Mouse (Mus musculus): ENCODE results near the gene Naa38. TPM values are rescaled to one million over a fixed set of nuclear protein-coding genes. Genes with fewer than 3 reads are reported as not detected.

Gene Naa38
- total RNA-seq, 2 experiments from 2014 or later: 97.9 to 108 TPM

DNA sequence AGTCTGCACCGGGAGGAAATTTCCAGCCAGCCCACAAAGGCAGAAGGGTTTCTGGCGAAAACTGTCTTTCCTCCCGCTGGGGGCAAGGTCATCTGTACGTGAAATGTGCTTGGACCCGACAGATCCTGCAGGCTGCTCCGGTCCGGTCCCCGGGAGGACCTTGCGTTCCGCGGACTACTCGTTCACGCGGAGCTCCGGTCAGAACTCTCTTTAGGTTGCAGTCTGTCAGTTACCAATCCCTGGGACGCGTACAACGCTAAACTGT is 14.7 kb downstream of the Naa38 start:
- intact Hi-C loops (cut with DNase I): loop anchor here (1.0 to 10.0 kb wide), 2 partner anchors 8 to 315 kb away; partner anchors contain the start of gene Per1
- no peak for DNase-seq (ENCODE audit: low spot score in 2 of 2)

DNA sequence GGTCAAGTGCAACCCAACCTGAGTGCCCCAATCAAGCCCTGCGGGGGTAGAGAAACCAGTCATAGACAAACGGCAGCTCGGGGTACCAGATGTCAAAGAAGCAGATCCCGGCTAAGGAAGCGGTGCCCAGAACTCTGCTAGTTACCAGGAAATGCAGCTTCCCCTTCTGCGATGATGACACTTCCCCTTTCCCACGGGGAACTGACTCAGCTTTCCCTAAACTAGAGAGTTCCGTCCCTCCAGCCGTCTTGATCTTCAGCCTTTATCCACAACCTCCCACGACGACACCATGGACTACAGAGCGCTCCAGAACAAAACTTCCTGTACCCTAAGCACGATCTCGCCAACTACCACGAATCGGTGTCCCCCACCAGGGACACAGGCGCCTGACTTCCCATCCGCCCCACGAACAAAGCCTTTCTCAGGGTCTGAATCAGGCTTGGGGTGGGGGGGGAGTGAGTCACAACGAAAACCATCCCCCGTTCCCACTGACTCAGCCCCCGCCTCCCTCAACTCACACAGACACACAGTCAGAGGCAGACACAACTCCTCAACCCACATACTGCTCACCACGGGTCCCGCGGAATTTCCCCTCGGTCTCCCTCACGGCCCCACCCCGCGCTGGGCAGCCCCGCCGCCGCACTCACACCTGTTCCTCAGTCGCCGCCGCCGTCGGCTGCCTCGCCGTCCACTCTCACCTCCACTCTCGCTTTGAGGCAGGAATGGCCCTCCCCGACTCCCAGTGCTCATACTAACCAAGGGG is 15.2 kb downstream of the Naa38 start:
- peak in 1 of 2 experiments; percentile 65 for DNase-seq (ENCODE audit: low spot score in 2 of 2)
- intact Hi-C loops (cut with DNase I): loop anchor here (1.0 to 10.0 kb wide), 2 partner anchors 8 to 316 kb away; partner anchors contain the start of gene Per1

DNA sequence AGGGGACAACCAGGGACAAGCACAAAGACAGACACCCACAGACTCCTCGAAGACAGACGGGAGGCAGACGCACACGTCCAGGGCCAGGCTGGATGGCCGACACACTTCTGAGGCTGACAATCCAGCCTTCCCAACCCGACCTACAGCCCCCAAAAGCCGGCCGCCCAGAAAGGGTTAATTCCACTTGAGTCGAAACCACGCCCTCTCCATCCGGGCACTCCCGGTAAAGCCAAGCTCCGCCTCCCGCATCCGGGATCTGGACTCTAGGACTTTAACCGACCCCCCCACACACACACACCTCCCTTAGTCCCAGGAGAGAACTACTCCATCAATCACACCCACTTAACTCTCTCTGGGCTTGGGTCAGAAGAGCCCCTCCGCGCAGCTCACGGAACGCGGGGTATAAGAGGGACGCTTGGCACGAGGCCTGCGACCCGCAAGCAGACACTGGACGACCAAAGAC is 15.8 kb downstream of the Naa38 start:
- DNase-seq (ENCODE audit: low spot score in 2 of 2): peak; percentile 89 to 90
- intact Hi-C loops (cut with DNase I): loop anchor here (10.0 kb wide), 1 partner anchor 316 kb away; the partner anchor contains the start of gene Per1

DNA sequence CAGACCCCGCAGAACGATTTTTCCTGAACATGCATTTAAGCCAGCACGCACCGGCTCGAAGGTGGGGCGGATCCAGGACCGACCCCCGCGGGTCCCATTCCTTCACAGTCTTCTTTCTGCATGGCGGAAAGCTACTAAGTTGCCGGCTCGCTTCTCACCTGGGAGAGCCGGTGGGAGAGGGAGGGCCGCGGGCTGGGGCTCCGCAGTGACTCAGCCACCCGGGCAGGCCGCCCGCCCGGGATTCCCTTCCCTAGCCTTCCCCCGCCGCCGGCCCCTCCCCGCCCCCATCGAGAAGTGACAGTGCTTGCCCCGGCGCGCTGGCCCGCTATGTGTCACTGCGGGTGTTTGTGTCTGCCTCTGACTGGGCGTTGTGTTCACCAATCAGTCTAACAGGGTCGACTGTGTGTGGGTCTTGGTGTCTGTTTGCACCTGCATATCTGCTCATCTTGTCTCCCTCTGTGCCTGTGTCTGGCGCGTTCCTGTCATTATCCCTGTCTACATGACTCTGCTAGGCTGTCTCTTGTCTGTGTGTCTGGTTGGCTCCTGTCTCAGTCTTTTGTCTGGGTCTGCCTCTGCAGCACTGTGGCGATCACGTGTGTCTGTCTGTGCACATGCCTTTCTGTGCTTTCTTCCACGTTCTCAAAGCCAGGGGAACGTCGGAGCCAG is 16.4 kb downstream of the Naa38 start:
- DNase-seq (ENCODE audit: low spot score in 2 of 2): peak; percentile 61 to 70
- intact Hi-C loops (cut with DNase I): loop anchor here (10.0 kb wide), 1 partner anchor 317 kb away; the partner anchor contains the start of gene Per1

DNA sequence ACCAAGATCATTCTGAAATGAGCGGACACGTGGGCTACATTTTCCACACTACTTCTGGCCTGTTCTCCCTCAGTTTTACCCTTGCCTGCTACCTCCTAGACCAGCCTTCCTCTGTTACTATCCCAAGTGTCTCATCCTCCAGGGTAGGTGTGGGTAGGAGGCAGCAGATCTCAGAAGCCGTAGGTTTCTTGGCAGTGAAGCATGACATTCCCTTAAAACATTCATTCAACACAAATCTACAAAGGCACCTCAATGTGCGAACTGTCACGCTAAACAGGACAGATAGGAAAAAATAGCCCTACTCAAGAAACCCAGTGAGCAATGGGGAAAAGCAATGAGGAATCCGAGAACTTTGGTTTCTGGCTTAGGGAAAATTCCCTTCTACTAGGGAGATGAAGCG is 17.3 kb downstream of the Naa38 start:
- no peak for DNase-seq (ENCODE audit: low spot score in 2 of 2)
- intact Hi-C loops (cut with DNase I): loop anchor here (10.0 kb wide), 1 partner anchor 318 kb away; the partner anchor contains the start of gene Per1

DNA sequence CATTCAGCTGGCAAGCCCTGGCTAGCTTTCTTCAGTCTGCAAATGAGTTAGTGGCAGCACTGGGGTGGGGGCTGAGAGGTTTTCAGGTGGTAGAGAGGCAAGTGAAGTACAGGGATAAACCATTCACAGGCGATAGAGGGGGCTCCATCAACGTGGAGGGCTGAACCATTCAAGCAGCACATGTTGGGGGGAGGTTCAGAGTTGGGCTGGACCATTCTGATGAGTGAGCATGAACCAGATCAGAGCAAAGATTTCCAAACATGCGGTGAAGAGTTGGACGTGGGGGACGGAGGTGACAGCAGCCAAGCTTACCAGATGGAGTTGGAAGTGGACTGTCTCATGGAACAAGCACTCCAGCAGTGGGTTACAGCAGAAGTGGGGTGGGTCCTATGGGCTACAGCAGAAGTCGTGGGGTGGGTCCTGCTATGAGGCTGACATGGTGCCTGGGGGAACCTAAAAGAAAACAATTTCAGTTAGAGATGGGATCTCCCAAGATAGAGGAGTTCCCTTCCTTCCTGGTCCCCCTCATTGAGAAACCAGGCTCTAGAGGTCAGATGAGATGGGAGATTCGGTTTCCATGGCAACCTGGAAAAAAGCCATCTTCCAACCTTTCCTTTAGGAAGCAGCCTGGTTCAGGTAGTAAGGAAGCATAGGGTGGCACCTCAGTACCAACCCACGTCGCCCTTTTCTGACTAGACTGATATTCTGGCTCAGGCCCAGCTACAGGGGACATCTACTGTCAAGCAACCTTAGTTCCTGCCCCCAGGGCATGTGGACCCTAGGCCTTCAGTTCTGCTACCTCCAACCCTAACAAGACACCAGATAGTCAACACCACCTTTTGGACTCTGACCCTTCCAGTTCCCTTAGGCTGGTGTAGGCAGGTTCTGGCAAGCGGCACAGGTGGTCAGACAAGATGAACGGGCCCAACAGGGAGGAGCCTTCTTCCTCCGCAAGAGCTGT is 18.2 kb downstream of the Naa38 start, which contains the start of gene Kdm6b:
Gene Kdm6b, minus strand, starts transcription at position 455 of the 961 bp plus-strand sequence.
- no peak for DNase-seq (ENCODE audit: low spot score in 2 of 2)
- intact Hi-C loops (cut with DNase I): loop anchor here (10.0 kb wide), 1 partner anchor 319 kb away; the partner anchor contains the start of gene Per1

DNA sequence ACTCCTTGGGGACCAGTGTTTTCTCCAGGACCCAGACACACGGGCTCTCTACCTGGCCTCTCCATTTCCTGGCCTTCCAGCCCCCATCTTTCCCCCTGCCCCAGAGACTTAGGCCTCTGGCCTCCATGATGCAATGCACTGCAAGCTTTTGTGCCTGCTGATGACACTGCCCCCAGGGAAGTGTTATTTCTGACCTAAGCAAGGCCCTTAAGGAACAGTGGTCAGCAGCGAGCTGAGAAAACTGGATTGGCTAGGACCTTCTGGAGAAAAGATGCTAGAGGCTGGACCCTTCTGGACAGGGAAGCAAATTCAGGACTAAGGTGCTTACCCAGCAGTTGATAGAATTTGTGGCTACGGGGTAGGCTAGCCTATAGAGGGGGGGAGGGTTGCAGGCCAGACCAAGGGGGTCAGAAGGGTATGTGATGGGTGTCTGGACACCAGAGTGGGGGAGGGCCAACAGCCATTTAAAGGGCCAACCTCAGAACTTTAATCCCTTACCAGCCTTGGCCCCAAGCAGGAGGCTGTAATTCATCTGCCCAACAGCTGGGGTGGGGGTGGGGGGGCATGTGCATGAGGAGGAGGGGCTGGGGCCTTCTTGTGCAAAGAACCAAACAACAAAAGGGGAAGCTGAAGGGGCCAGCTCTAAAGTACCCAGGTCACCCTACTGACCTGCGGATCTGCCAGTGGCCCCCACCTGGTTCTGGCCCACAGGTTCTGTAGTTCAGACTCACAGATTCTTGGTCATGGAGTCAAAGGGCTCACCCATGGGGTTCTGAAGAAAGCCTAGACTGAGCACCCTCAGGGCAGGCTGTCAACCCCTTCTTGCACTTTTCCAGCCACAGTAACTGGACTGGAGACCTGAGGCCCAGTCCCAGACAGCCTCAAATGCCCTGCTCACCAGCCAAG is 19.4 kb downstream of the Naa38 start:
- intact Hi-C loops (cut with DNase I): loop anchor here (10.0 kb wide), 1 partner anchor 320 kb away; the partner anchor contains the start of gene Per1
- no peak for DNase-seq (ENCODE audit: low spot score in 2 of 2)

DNA sequence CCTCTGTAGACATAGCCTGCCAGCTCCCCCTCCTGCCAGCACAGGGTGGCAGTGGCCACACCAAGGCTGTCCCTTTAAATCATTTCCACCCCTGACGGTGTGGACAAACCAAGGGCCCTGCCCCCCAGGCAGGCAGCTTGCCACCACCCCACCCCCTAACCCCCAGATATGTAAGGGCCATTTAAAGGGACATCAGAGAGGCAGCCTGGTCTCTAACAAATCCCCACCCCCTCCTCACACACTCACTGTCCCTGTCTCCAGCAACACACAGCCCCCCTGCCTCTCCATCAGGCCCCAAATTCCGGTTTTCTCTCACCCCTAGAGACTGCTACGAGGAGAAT is 20.0 kb downstream of the Naa38 start:
- no peak for DNase-seq (ENCODE audit: low spot score in 2 of 2)
- intact Hi-C loops (cut with DNase I): loop anchor here (10.0 kb wide), 1 partner anchor 320 kb away; the partner anchor contains the start of gene Per1

DNA sequence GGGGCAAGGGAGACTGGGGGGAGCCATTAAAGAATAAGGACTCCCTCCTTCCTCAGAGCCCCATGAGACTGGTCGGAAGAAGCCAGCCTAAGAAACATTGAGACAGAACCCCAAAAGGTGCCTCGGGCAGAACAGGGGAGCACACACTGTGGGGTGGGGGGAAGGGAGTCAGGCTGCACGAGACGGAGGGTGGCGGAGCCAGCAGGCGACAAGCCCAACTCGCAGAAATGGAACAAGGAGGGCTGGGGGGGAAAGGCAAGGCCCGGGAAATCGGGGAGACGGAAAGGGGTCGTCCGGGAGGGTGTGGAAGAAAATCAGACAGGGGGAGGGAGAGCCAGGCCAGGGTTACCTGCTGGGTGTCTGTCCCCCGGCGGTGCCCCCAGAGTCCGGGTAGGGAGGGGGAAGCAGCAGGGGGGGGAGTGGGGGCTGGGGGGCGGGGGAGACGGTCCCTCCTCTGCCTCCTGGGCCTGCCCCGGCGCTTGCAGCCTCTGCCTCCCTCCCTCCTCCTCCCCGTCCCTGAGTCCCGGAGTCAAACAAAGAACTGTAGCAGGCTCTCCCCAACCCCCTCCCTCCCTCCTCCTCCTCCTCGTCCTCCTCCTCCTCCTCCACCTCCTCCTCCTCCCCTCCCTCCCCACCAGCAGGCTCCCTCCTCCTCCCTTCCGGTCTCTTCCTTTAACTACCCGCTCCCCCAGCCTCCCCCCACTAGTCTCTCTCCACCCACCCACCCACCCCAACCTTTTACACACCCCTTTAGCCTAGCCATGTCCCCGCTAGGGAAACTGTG is 20.6 kb downstream of the Naa38 start:
- intact Hi-C loops (cut with DNase I): loop anchor here (10.0 kb wide), 1 partner anchor 321 kb away; the partner anchor contains the start of gene Per1

DNA sequence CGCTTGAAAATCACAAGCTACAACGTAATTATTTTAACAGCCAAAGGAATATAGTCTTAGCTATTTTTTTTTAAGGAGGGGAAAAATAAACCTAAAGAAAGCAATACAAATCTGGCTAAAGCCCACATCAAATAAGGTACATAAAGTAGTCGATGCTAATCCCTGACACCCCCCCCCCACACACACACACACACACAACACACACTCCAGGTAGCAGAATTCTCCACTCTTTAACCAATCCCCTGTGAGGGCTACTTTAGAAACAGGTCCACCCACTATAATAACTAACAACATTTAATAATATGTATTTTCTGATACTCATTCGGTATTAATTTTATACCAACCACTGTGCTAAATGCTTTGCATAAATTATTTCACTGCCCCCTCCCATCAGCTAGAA is 21.2 kb downstream of the Naa38 start:
- DNase-seq (ENCODE audit: low spot score in 2 of 2): no peak
- intact Hi-C loops (cut with DNase I): loop anchor here (10.0 kb wide), 1 partner anchor 322 kb away; the partner anchor contains the start of gene Per1

More for the DNA sequence above, 20.6 kb downstream of the Naa38 start:
- no peak for DNase-seq (ENCODE audit: low spot score in 2 of 2)

DNA sequence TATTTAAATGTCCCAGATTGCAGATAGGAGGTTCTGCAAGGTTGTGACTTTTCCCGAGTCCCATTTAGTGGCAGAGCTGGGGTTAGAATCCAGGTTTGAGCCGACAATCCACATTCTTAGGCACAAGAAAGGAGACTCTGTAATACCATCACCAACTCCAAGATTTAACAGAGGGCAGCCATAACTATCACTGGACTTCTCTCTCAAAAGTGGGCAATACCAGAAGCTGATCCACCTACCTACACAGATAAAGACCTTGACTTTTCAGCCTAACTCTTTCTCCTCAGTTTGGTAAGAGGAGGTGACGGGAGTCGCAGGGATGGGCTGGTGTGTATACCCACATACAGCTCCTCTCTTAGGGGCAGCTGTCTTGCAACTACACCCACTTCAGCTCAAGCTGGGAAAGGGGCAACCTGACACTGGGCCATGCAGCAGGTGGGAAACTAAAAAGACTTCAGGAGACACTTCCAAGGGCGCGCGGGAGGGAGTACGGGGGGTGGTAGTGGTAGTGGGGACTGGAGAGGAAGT is 21.7 kb downstream of the Naa38 start:
- DNase-seq (ENCODE audit: low spot score in 2 of 2): no peak
- intact Hi-C loops (cut with DNase I): loop anchor here (10.0 kb wide), 1 partner anchor 322 kb away; the partner anchor contains the start of gene Per1

DNA sequence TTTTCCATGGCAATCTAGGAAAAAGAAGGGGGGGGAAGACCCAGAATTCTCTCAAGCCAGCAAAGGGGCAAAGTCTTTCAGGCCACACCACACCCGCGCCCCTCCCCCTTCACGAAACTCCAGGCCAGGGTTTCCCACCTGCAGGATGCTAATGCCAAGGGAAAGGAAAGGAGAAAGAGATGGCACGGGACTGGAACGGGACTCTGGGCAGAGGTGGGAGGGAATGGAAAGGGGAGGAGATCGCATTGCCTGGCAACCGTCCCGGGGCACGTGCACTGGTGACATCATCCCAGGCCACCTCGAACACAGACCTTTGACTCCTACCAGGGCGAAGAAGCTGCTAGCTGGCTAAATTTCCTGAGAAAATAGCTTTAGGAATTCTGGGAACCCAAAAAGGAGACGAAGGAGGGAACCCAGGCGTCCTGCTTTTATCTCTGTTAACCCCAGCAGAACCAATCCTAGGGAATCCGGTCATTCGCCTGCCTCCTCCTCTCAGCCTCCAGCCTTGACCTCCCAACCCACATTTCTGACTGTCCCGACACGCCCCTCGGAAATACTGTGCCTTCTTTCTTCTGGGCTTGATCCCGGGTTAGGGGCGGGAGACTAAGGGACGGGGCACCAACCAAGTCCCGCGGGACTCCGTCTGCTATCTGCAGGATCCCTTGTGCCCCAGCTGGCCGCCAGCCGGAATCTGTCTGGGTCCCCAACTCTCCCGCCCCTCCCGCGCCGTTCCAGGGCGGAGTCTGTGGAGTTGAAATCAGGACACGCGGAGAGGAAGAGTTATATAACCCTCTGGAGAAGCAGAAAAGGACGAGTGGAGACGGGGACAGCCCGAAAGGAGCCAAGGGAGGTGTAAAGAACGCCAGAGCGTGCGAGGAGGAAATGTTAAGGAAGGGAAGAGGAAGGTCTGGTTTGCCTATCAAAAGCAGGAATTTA is 22.4 kb downstream of the Naa38 start:
- peak; percentile 88 for DNase-seq (ENCODE audit: low spot score in 2 of 2)
- intact Hi-C loops (cut with DNase I): loop anchor here (1.0 to 10.0 kb wide), 2 partner anchors 7 to 323 kb away; partner anchors contain the start of gene Per1

DNA sequence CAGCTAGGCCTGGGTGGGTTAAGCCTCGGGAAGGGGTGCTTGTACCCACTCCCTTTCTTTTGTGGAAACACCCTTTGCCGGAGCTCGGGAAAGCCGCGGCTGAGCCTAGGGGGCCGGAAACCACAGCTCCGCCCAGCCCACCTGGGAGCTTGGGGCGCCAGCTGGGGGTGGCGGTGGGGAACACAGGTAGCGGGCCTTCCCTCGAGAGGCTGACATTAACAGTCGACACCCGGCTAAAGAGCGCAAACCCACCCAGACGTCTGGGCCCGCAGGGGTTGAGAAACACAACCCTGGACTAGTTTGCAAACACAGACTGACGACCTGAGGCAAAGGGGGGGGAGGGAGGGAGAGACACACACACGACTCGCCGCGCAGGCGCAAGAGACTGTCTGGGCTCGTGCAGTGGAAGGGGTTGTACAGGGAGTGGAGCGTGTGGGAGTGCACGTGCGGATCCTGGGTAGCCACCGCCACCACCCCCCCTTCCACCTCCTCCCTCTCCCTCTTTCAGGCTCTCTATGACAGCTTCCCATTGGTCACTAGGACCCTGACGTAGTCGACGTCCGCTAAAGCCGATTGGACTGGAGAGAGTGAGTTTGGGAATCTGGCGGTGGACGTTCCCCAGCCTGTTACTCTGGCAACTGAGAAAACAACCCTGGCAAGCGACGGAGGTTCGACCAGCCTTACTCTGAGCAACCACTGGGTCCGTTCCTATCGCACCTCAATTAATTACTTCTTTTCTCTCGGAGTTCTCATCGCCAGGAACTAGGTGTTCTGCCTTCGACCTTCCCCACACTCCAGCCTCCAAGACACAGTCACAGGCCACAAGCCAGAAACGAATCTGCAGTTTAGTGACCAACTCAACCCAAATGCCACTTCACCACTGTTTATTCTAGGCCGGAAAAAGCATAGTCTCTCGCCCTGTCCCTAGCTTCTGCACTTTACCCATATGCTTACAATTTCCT is 23.5 kb downstream of the Naa38 start:
- intact Hi-C loops (cut with DNase I): loop anchor here (1.0 to 10.0 kb wide), 2 partner anchors 8 to 324 kb away; partner anchors contain the start of gene Per1

DNA sequence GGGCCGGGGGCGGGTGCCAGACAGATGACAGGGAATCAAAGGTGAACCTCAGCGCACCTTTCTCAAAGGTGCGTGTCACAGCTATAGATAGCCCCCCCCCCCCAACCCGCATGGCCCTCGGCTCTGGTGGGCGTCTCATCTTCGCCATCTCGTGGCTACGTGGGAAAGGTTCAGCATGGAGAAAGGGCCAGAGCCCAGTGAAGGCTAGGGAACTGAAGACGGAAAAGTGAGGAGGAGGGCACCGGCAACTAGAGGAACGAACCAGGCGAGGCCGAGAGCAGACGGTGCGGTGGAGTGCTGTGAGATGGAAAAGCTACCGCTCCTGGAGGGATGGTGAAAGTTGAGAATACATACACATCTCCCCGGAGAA is 24.1 kb downstream of the Naa38 start:
- intact Hi-C loops (cut with DNase I): loop anchor here (10.0 kb wide), 1 partner anchor 325 kb away; the partner anchor contains the start of gene Per1
- no peak for DNase-seq (ENCODE audit: low spot score in 2 of 2)

More for the DNA sequence above, 23.5 kb downstream of the Naa38 start:
- peak; percentile 92 to 93 for DNase-seq (ENCODE audit: low spot score in 2 of 2)
